Mouse (Mus musculus): Measurements from ENCODE around the gene Chchd6.

Chchd6 gene

GRCm38 (mm10) chr6:89510154-89510553 lies 85.3 kb downstream of the Chchd6 start:
- no peak for DNase-seq (ENCODE audit: low read depth, low spot score)

- no peak for DNase-seq (ENCODE audit: low read depth, low spot score)
Observed at GRCm38 (mm10) chr6:89508725-89509124, 86.7 kb downstream of the Chchd6 start.

DNA sequence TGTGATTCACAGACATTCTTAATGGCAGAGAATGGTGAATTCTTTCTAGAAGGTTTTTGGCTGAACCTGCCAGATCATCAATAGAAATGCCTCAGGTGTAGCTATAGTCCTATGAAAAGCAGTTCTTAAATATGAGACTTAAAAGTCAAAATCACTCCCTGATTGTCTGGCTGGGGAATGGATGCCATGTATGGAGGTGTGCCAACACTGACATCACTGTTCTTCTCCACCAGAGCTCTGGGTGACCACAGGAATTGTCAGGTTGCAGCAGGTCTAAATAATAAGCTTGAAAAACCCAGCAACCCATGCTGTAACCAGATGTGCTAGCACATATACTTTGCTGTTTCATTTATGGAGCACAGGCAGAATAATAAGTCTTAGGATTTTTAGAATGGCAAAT lies 87.2 kb downstream of the Chchd6 start:
- no peak for DNase-seq (ENCODE audit: low read depth, low spot score)

DNA sequence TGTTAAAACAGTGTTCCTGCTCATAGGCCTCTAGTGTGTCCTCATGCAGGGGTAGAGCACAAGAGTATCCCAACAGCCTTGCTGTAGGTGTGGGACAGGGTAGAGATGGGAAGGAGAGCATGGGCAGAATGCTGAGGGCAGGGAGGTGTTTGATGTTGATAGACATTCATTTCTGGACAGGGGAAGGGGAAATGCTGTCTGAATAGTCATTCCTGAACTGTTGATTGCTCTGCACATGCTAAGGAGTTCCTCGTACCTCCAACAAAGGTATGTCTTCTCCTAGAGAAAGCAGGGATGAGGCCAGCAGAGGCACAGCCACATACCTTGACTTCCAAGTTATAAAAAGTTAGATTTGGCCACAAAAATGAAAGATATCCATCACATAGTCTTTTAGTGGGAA lies 95.5 kb downstream of the Chchd6 start:
- DNase-seq (ENCODE audit: low read depth, low spot score), result no peak

DNA sequence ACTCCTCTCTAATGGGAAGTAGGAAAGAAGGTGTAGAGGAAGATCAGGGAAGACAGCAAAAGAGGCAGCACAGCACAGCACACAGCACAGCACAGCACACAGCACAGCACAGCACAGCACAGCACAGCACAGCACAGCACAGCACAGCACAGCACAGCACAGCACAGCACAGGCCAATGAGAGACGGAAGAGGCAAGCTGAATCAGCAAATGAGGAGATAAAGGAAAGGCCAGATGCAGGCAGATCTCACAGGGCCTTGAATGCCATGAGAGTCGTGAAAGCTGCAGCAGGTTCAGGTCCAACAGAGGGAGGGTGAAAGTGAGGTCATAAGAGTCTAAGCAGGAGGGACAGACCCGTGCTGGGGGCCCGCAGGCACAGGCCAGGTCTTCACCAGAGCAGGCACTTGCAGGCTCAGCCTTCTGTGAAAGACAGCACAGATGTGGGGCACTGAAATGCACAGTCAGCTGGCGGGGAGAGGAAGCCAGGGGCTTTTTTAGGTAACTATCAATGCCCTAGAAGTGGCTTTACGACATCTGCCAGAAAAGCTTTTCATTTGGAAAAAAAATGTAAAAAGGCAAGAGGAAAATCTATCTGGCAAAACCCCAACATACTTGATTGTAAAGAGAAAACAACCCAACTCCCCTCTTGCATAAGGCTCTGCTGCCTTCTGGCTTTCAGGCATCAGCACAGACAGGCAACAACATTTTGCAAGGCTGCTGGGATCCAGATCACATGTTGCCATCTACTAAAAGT lies 96.5 kb downstream of the Chchd6 start:
- DNase-seq (ENCODE audit: low read depth, low spot score), result no peak

DNA sequence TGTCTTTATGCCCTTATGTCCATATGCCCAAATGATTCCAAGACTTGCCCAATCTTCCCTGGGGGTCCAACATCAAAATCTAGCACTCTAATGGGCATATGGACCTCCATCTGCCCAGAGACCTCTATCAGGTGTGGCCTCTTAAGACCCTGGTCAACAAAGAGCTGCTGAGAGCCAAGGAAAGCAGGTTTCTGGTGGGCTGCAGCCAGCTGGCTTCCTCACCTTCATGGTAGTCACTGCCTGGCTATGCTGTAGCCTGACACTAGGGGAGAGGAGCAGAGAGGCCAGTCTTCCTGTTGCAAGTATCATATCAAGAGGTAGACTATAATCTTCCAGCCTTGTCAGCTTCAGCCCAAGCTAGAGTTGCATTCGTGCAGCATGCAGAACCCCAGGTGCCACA lies 98.5 kb downstream of the Chchd6 start:
- no peak for DNase-seq (ENCODE audit: low read depth, low spot score)

DNA sequence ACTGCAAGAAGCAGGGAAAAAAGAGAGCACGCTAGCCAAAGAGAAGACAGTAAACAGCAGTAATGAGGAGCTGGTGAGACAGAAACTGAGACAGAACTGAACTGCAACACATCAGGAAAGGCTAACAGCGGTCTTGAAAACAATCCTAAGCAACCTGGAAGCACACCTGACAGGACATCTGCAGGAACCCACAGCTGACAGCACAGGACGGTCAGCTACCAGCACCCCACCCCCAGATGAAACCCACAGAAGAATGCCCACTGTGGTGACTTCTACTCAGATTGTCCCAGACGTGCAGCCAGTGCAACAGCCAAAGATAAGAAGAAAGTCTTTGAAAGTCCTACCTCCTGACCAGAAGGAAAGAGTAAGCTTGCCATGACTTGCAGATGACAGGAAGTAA lies 103.1 kb downstream of the Chchd6 start:
- DNase-seq (ENCODE audit: low read depth, low spot score), result no peak

DNA sequence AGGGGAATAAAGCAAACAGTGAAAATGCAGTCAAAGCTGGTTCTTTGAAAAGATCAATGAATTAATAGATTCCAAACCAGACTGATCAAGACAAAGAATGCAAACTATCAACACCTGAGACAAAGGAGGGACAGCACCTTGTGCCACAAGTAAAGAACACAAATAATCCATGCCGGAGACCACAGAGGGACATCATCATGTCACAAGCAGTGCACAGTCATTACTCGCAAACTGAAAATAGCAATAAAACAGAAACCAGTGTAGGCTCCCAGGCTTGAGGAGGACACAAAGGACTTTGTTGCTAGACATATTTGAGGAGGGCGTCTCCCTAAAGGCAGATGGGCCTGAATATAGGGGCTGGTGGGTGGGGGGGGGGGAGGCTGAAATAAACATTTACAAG lies 105.1 kb downstream of the Chchd6 start:
- no peak for DNase-seq (ENCODE audit: low read depth, low spot score)

GRCm38 (mm10) chr6:89489533-89489932 lies 105.9 kb downstream of the Chchd6 start:
- no peak for DNase-seq (ENCODE audit: low read depth, low spot score)

- no peak for DNase-seq (ENCODE audit: low read depth, low spot score)
Observed at GRCm38 (mm10) chr6:89486055-89486454, 109.4 kb downstream of the Chchd6 start.

DNA sequence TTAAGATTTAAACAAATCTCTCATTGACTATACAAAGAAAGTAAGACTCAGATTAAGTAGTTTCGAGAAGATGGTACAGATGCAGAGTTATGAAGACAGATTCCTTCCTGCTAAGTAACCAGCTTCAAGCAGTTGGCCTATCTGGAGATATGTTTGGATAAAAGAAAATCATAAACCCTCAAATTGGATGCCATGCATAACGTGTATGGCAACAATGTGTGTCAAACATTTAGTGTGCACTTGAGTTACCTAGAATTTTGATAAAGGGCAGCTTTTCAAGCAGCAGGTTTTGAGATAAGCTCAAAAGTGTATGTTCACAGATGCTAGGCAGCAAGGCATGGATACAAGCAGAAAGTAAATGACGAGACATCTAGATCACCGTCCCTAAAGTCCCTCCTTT lies 114.3 kb downstream of the Chchd6 start:
- DNase-seq (ENCODE audit: low read depth, low spot score), result no peak

- DNase-seq (ENCODE audit: low read depth, low spot score), result no peak
Observed at GRCm38 (mm10) chr6:89467908-89468307, 127.5 kb downstream of the Chchd6 start.

- DNase-seq (ENCODE audit: low read depth, low spot score), result no peak
Observed at GRCm38 (mm10) chr6:89467290-89467689, 128.2 kb downstream of the Chchd6 start.

GRCm38 (mm10) chr6:89466875-89467274 lies 128.6 kb downstream of the Chchd6 start:
- DNase-seq (ENCODE audit: low read depth, low spot score), result no peak

DNA sequence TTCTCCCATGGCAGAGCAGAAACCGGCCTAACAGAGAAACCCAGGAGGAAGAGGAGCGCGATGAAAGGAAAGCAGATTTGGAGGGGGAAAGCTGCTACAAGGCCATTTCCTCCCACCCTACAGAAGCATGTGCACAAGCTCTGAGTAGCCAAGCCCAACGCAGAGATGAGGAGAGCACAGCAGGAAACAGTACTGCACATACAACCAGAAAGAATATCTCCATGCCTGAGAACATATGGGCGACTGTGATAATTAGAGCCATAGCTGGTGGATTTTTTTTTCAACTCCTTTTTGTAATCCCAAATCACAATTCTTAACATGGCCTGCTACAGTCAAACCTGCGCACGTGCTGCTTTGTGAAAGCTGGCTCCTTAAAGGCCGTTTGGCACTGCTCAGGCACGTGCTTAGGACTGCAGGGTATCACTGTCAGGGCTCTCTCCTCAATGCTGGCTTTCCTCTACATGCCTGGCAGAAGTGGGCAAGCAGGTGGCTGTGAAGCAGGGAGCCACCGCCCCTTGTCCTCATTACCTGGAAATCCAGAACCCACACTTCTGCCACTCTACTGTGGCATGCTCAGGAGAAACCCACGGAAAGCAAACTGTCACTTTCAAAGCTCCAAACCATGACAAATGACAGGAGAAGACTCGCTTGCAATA lies 129.3 kb downstream of the Chchd6 start:
- DNase-seq (ENCODE audit: low read depth, low spot score), result no peak

- DNase-seq (ENCODE audit: low read depth, low spot score), result no peak
Observed at GRCm38 (mm10) chr6:89462223-89462760, 133.2 kb downstream of the Chchd6 start.

GRCm38 (mm10) chr6:89461250-89462222 lies 133.9 kb downstream of the Chchd6 start:
- no peak for DNase-seq (ENCODE audit: low read depth, low spot score)

DNA sequence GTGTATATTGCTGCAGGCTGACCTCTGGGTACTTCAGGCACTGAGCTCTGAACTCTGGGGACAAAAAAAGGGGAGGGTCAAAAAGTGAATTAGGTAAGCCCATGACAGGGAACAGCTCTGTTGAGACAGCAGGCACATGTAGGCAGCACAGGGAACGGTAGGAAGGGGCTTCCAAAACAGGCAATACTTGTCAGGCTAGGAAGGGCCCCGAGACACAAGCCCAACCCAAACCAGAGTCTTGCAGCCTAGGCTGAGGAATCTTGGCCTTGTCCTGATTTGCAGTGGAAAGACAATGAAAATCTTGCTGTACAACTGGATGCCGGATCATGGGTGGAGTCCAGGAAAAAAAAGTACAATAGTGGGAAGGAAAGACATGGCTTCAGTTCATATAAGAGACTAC lies 135.8 kb downstream of the Chchd6 start:
- DNase-seq (ENCODE audit: low read depth, low spot score), result no peak

DNA sequence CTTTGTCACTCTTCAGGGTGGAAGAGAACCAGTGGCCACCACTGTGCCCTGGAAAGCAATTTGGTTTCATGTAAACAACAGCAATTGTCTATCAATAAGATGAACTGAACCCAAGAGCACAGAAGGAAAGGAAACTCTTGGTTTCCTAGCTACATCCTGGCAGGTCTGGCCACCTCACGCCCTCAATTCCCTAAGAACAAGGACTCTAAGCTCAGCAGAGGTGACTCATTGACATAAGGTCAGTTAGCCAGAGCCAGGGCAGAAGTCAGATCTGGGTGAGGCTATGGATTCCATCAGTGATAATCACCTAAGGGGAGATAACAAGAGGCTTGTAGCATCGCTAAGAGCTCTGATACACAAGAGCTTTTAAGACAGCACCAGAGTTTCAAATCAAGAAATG lies 137.9 kb downstream of the Chchd6 start:
- no peak for DNase-seq (ENCODE audit: low read depth, low spot score)

DNA sequence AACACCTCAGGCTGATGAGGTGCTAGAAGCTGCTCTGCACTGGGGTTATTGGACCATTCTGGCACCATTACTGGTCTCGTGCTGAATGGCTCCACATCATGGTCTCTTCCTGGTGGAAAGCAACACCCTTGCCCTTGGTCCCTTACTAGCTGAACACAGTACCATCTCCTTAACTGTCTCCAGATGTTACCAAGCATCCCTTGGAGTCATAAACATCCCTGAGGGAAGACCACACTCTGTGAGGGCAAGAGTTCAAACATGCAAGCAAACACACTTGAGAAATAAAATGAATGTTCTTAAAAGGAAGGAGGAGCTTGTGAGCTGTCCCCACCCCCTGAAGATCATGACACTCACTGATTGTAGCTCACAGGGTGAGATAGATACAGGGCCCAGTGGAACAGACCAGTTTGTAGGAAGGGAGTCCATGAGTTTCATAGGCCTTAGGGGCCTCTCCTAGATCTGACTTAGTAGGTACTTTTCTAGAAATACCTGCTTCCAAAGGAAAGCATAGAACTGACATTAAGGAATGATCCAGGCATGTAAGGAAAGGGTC lies 139.0 kb downstream of the Chchd6 start:
- no peak for DNase-seq (ENCODE audit: low read depth, low spot score)

DNA sequence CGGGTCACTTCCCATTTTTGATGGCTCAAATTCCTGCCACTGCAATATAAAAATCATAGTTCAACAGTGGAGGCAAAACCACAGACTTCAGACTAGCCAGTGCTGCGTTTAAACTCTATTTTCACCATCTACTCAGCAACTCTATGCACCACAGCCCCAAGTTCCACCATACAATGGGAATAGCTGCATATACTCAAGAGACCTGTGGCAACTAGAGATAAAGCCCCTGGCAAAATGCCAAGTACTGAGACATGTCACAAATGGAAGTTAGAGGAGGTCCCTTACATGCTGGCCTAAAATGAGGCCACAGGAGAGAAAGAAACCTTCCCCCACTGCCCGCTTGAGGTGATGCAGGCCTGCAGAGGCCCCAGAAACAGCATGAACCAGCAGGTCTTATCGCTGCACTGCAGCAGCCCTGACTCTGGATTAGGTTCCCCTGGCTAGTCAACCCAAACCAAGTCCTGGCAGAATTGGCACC lies 139.9 kb downstream of the Chchd6 start:
- DNase-seq (ENCODE audit: low read depth, low spot score), result peak; percentile 28
